Mouse (Mus musculus): ENCODE measurements at regions not wholly inside any gene's neighbourhood (a gene's known extent, or its start where the extent isn't known, plus 50 kb on each side); places are given as distances from the start of the nearest gene placed in this dataset.

DNA sequence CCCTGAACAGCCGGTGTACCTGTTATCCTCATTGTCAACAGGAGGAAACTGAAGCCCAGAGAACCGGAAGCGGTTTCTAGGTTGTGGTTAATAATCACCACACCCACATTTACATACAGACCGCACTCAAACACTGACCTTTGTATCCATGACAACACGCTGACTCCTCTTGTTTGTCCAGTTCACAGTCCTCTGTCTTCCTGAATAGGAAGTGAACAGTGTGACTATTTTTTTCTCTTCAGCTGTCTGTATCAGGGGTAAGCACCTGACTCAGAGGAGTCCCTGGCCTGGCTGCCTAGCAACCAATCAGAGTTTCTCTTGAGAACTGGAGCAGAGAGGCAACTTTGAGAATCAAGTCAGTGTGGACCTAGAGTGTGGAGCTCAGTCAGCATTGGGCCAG is 193.5 kb upstream of the Lrfn2 start:
- ATAC-seq (ENCODE audit: low FRiP score) (no peak), DNase-seq (ENCODE audit: low spot score) (peak; percentile 1)
- no peak overlapping the region for H3K4me3 ChIP-seq (ENCODE audit: low read depth, low read length)
- no peaks in the 10 kb centered on the region for H3K9me3 ChIP-seq (ENCODE audit: control insufficient read depth, low read length)
- H3K36me3 ChIP-seq (ENCODE audit: control insufficient read depth, insufficient read depth, low read length), result no peaks in the 10 kb centered on the region
- H3K4me2 ChIP-seq (replicated peaks; ENCODE audit: low read depth, low read length), result no peak overlapping the region
- 71% methylated on average over 5 of the region's 5 CpGs for WGBS
- H3K4me1 ChIP-seq (replicated peaks; ENCODE audit: control insufficient read depth, insufficient read depth, low read length), result no peaks in the 10 kb centered on the region
- no peak overlapping the region for H3K27ac ChIP-seq (ENCODE audit: low read depth, low read length)
- no peaks in the 10 kb centered on the region for H3K27me3 ChIP-seq (ENCODE audit: control insufficient read depth, insufficient read depth, low read length)
- no peak overlapping the region for H3K9ac ChIP-seq (ENCODE audit: low read depth, low read length)

DNA sequence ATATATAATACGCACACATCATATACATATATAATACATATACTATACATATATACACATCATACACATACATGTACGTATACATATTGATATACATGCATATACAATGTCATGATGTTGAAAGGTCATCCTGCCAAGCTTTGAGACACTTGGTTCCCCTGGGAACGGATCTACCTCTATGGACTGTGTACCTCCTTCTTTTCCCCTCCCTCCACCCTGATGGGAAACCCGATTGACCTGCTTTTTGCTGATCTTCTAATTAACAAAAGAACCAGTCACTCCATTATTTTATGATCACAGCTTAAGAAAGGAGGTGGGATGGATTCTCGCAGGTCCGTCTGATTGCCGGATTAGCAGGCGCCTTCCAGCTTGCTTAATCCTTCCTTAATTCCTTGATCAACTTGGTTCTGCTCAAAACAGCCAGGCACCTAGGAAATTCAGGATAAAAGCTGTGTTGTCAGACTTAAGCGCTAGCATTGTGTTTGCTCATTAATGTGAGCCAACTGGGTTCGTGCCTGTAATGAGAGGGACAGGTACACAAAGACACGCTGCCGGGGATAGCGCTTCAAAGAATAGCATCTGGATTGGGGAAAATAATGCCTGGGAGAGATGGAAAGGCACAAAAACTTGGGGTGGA is 189.3 kb upstream of the Lrfn2 start:
- Histone ChIP-seq H3K9ac (ENCODE audit: low read depth, low read length) (no peak overlapping the region), H3K36me3 (ENCODE audit: control insufficient read depth, insufficient read depth, low read length) (no peaks in the 10 kb centered on the region), H3K4me1 (replicated peaks; ENCODE audit: control insufficient read depth, insufficient read depth, low read length) (no peaks in the 10 kb centered on the region), H3K27me3 (ENCODE audit: control insufficient read depth, insufficient read depth, low read length) (no peaks in the 10 kb centered on the region), H3K9me3 (ENCODE audit: control insufficient read depth, low read length) (no peaks in the 10 kb centered on the region), H3K4me3 (ENCODE audit: low read depth, low read length) (no peak overlapping the region), H3K27ac (ENCODE audit: low read depth, low read length) (no peak overlapping the region), H3K4me2 (replicated peaks; ENCODE audit: low read depth, low read length) (no peak overlapping the region)
- DNase-seq (ENCODE audit: low spot score), result no peak
- ATAC-seq (ENCODE audit: low FRiP score), result no peak
- WGBS, result 84% methylated on average over 13 of the region's 13 CpGs

DNA sequence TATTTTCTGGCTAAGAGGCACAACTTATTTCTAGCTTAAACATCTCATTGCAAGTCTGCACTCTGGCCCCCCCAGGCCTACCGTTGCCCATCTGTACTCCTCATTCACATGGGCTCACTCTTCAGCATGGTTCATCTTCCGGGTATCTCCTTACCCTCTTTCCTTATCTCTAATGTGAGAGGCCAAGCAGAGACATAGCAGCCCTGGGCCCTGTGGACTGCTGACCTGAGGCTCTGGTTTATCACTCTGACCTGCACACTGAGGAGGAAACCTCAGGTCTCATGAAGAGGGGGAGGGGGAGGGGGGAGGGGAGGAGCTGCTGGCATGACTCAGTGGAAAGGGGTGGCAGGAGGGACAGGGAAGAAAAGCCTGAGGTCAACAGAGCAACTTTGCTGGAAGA is 162.1 kb upstream of the Lrfn2 start:
- no peak overlapping the region for H3K4me2 ChIP-seq (replicated peaks; ENCODE audit: low read depth, low read length)
- no peak overlapping the region for H3K9ac ChIP-seq (ENCODE audit: low read depth, low read length)
- no peaks in the 10 kb centered on the region for H3K9me3 ChIP-seq (ENCODE audit: control insufficient read depth, low read length)
- no peak for ATAC-seq (ENCODE audit: low FRiP score)
- H3K27me3 ChIP-seq (ENCODE audit: control insufficient read depth, insufficient read depth, low read length), result no peaks in the 10 kb centered on the region
- DNase-seq (ENCODE audit: low spot score), result no peak
- H3K36me3 ChIP-seq (ENCODE audit: control insufficient read depth, insufficient read depth, low read length), result no peaks in the 10 kb centered on the region
- WGBS, result 86% methylated on average over 2 of the region's 2 CpGs
- H3K4me3 ChIP-seq (ENCODE audit: low read depth, low read length), result no peak overlapping the region
- peaks cover 10% of the 10 kb centered on the region for H3K4me1 ChIP-seq (replicated peaks; ENCODE audit: control insufficient read depth, insufficient read depth, low read length)
- no peak overlapping the region for H3K27ac ChIP-seq (ENCODE audit: low read depth, low read length)

DNA sequence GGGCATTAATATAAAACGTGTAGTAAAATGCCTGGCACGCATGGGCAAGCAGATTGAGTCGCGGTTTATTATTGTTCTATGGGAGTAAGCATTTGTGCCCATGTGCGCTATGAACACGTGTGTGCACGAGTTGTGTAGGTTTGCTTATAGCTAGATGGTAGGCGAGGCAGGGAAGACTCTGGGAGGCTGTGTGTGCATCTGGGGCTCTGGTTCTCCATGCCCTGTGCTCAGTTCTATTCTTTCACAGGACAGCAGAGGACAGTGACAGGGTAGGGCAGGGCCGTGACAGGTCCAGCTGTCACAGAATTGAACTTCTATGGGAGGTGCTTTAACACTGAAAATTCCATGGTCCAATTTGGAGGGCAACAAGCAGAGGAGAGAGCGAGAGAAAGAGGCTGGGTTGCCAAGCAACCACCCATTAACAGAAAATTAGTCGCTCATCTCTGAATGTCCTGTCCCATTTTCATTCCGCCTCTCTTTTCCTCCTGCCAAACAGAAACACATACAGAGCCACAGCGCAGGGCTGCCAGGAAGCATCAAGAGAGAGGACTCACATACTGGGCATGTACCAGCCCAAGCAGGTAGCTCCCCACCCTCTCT is 160.4 kb upstream of the Lrfn2 start:
- Histone ChIP-seq H3K4me1 (replicated peaks; ENCODE audit: control insufficient read depth, insufficient read depth, low read length) (peaks cover 10% of the 10 kb centered on the region), H3K4me2 (replicated peaks; ENCODE audit: low read depth, low read length) (no peak overlapping the region), H3K4me3 (ENCODE audit: low read depth, low read length) (no peak overlapping the region), H3K36me3 (ENCODE audit: control insufficient read depth, insufficient read depth, low read length) (no peaks in the 10 kb centered on the region), H3K9me3 (ENCODE audit: control insufficient read depth, low read length) (no peaks in the 10 kb centered on the region), H3K27me3 (ENCODE audit: control insufficient read depth, insufficient read depth, low read length) (no peaks in the 10 kb centered on the region), H3K27ac (ENCODE audit: low read depth, low read length) (no peak overlapping the region), H3K9ac (ENCODE audit: low read depth, low read length) (0 out of 2 replicates have a peak overlapping the region, but pooled peaks have one; percentile 15)
- 61% methylated on average over 13 of the region's 13 CpGs for WGBS
- DNase-seq (ENCODE audit: low spot score), result peak; percentile 19
- ATAC-seq (ENCODE audit: low FRiP score), result 0 out of 2 replicates have a peak, but pooled peaks have one; percentile 26

DNA sequence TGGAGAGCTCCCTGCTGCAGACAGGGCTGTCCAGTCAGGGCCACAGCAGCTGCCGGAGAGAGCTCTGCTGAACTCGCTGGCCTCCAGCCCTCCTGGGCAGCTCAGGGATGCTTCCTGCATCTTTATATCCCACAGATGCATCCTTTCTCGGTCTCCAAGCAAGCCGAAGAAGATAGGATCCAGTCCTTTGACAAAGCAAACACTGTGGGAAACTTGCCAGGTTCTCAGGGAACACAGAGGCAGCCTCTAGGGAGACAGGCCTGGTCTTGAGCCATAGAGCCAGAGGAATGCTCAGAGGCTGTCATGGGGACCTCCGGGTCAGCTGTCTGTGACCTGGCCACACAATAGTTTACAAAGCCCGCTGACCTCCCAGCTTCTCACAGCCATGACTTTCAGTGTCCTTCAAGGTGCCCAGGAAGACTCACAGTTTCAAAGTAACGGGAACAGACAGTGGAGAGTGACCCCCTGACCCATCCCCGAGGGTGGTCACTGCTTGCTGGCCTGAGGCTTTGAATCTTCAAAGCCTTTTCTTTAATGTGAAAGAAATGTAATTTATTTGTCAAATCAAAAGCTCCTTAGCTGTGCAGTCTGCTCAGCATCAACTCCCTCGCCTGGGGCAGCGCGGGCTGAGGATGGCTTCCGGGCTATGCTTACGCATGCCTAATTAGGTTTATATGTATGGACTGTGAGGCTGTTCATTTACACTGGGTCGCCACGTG is 157.8 kb upstream of the Lrfn2 start:
- H3K36me3 ChIP-seq (ENCODE audit: control insufficient read depth, insufficient read depth, low read length), result no peaks in the 10 kb centered on the region
- ATAC-seq (ENCODE audit: low FRiP score) (peak; percentile 53), DNase-seq (ENCODE audit: low spot score) (peak; percentile 52)
- H3K4me1 ChIP-seq (replicated peaks; ENCODE audit: control insufficient read depth, insufficient read depth, low read length), result peaks cover 10% of the 10 kb centered on the region
- 8% methylated on average over 15 of the region's 15 CpGs for WGBS
- H3K9me3 ChIP-seq (ENCODE audit: control insufficient read depth, low read length), result no peaks in the 10 kb centered on the region
- no peak overlapping the region for H3K4me2 ChIP-seq (replicated peaks; ENCODE audit: low read depth, low read length)
- H3K4me3 ChIP-seq (ENCODE audit: low read depth, low read length), result no peak overlapping the region
- H3K27me3 ChIP-seq (ENCODE audit: control insufficient read depth, insufficient read depth, low read length), result no peaks in the 10 kb centered on the region
- H3K9ac ChIP-seq (ENCODE audit: low read depth, low read length), result no peak overlapping the region
- H3K27ac ChIP-seq (ENCODE audit: low read depth, low read length), result no peak overlapping the region

DNA sequence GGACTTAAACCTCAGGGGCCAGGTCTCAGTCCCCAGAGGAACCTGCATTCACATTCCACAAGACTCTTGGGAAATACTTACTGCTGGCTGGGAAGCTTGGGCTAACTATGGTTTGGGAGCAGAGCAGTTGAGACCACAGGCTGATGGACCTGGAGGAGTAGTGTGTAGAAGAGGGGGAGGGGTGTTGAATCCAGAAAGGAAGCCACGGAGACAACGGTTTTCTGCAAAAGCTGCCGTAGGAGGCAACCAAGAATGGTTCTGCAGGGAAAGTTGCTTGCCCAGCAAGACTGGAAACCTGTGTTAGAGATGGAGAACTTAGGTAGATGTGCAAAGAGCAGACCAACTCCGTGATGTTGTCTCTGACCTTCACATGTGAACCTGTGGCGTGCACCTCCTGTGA is 156.7 kb upstream of the Lrfn2 start:
- ATAC-seq (ENCODE audit: low FRiP score) (no peak), DNase-seq (ENCODE audit: low spot score) (no peak)
- H3K27ac ChIP-seq (ENCODE audit: low read depth, low read length), result no peak overlapping the region
- H3K9ac ChIP-seq (ENCODE audit: low read depth, low read length), result no peak overlapping the region
- no peak overlapping the region for H3K4me3 ChIP-seq (ENCODE audit: low read depth, low read length)
- H3K9me3 ChIP-seq (ENCODE audit: control insufficient read depth, low read length), result no peaks in the 10 kb centered on the region
- 72% methylated on average over 5 of the region's 5 CpGs for WGBS
- no peaks in the 10 kb centered on the region for H3K36me3 ChIP-seq (ENCODE audit: control insufficient read depth, insufficient read depth, low read length)
- H3K27me3 ChIP-seq (ENCODE audit: control insufficient read depth, insufficient read depth, low read length), result no peaks in the 10 kb centered on the region
- H3K4me2 ChIP-seq (replicated peaks; ENCODE audit: low read depth, low read length), result no peak overlapping the region
- H3K4me1 ChIP-seq (replicated peaks; ENCODE audit: control insufficient read depth, insufficient read depth, low read length), result peaks cover 10% of the 10 kb centered on the region

DNA sequence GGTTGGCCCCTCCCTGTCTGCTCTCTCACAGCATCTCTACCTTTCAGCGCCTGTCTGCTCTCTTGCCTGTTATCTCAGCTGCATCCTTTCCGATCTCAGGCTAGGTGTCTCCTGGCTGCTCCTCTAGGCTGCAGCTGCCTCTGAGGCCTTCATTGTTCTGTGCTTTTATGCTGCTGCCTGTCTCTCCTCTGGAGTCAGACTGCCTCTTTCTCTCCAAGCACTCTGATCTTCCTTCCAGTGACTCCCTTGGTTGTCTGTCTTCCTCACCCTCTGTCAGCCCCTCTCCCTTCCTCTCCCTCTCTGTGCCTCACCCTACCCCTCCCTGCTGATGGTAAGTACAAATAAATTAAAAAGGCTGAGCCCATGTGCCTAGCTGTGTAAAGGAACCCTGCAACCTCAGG is 155.7 kb upstream of the Lrfn2 start:
- H3K9ac ChIP-seq (ENCODE audit: low read depth, low read length), result 0 out of 2 replicates have a peak overlapping the region, but pooled peaks have one; percentile 0
- no peaks in the 10 kb centered on the region for H3K36me3 ChIP-seq (ENCODE audit: control insufficient read depth, insufficient read depth, low read length)
- H3K4me1 ChIP-seq (replicated peaks; ENCODE audit: control insufficient read depth, insufficient read depth, low read length), result peaks cover 8% of the 10 kb centered on the region
- peak; percentile 51 for DNase-seq (ENCODE audit: low spot score)
- H3K9me3 ChIP-seq (ENCODE audit: control insufficient read depth, low read length), result no peaks in the 10 kb centered on the region
- WGBS, result 3% methylated on average over 2 of the region's 2 CpGs
- H3K4me2 ChIP-seq (replicated peaks; ENCODE audit: low read depth, low read length), result no peak overlapping the region
- H3K27ac ChIP-seq (ENCODE audit: low read depth, low read length), result peak overlapping the region; percentile 24
- peak; percentile 58; the same call in 1 of the 2 replicates for ATAC-seq (ENCODE audit: low FRiP score)
- H3K27me3 ChIP-seq (ENCODE audit: control insufficient read depth, insufficient read depth, low read length), result no peaks in the 10 kb centered on the region
- H3K4me3 ChIP-seq (ENCODE audit: low read depth, low read length), result no peak overlapping the region

DNA sequence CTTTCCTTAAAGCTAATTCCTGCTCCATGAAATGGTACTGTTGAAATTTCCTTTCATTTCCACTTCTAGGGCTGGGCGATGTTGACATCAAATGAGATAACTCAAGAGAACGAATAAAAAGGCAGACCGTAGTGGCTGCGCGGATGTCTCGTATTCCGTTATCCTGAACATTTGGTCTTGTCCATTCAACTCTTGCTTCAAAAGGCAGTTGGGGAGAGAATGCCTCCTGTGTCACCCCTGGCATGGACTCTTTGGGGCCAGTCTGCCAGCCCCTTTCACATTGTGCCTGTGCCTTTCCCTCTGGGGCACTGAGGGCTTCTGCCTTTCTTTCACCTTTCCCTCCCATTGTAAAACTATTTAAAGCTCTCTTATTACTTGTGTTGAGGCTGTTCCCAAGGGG is 152.0 kb upstream of the Lrfn2 start:
- H3K4me1 ChIP-seq (replicated peaks; ENCODE audit: control insufficient read depth, insufficient read depth, low read length), result no peaks in the 10 kb centered on the region; the same call in none of the 2 replicates
- H3K9me3 ChIP-seq (ENCODE audit: control insufficient read depth, low read length), result no peaks in the 10 kb centered on the region
- H3K9ac ChIP-seq (ENCODE audit: low read depth, low read length), result no peak overlapping the region
- no peaks in the 10 kb centered on the region for H3K27me3 ChIP-seq (ENCODE audit: control insufficient read depth, insufficient read depth, low read length)
- DNase-seq (ENCODE audit: low spot score), result no peak
- no peak overlapping the region for H3K4me3 ChIP-seq (ENCODE audit: low read depth, low read length)
- H3K36me3 ChIP-seq (ENCODE audit: control insufficient read depth, insufficient read depth, low read length), result no peaks in the 10 kb centered on the region
- ATAC-seq (ENCODE audit: low FRiP score), result no peak
- H3K27ac ChIP-seq (ENCODE audit: low read depth, low read length), result no peak overlapping the region
- 84% methylated on average over 7 of the region's 7 CpGs for WGBS
- H3K4me2 ChIP-seq (replicated peaks; ENCODE audit: low read depth, low read length), result no peak overlapping the region

DNA sequence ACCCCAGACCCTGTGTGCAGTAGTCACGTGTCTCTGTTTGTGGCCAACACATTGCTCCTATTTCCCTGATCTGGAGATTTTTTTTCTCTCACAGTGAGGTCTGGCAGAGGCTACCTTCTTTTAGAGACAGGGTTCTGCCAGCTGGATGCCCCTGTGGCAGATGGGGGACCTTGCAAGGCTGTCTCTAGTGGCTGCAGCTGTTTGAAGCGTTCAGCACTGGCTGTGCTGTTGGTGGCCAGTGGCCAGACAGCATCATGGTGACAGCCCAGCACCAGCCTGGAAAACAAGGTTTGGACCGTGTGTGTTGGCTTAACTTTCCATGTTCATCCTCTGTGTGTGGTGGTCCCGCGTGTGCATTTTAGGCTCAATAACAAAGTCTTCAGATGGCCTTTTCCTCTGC is 147.8 kb upstream of the Lrfn2 start:
- no peak overlapping the region for H3K4me3 ChIP-seq (ENCODE audit: low read depth, low read length)
- ATAC-seq (ENCODE audit: low FRiP score) (no peak), DNase-seq (ENCODE audit: low spot score) (no peak)
- no peaks in the 10 kb centered on the region for H3K4me1 ChIP-seq (replicated peaks; ENCODE audit: control insufficient read depth, insufficient read depth, low read length)
- no peak overlapping the region for H3K27ac ChIP-seq (ENCODE audit: low read depth, low read length)
- no peaks in the 10 kb centered on the region for H3K27me3 ChIP-seq (ENCODE audit: control insufficient read depth, insufficient read depth, low read length)
- no peaks in the 10 kb centered on the region for H3K9me3 ChIP-seq (ENCODE audit: control insufficient read depth, low read length)
- H3K4me2 ChIP-seq (replicated peaks; ENCODE audit: low read depth, low read length), result no peak overlapping the region
- H3K9ac ChIP-seq (ENCODE audit: low read depth, low read length), result no peak overlapping the region
- WGBS, result 74% methylated on average over 5 of the region's 5 CpGs
- H3K36me3 ChIP-seq (ENCODE audit: control insufficient read depth, insufficient read depth, low read length), result no peaks in the 10 kb centered on the region

Data from hindbrain, embryonic 11.5 days (tissue).